Mouse (Mus musculus) cerebellum, adult 2 months (tissue): ENCODE measurements at regions not wholly inside any gene's neighbourhood (a gene's known extent, or its start where the extent isn't known, plus 50 kb on each side); places are given as distances from the start of the nearest gene placed in this dataset.

Experiments used
- CTCF ChIP-seq: fragments of 200-500 bp; IDR thresholded peaks from 2 replicates; pipeline ENCODE4 v1.5.1; 2011; ENCODE audit warnings: low read depth, mild to moderate bottlenecking, control low read depth, low read length, moderate library complexity, borderline replicate concordance; ENCODE audit not compliant: insufficient read depth
- POLR2A ChIP-seq: fragments of 200-500 bp; IDR thresholded peaks from 2 replicates; pipeline ENCODE4 v1.6.1; 2011; ENCODE audit warnings: low read length, control low read depth, borderline replicate concordance; ENCODE audit not compliant: insufficient read depth

GRCm38 (mm10) chr16:79191196-79191595 lies 100.3 kb upstream of the Tmprss15 start:
- no peak for TF ChIP-seq CTCF
- no peak for TF ChIP-seq POLR2A
